Mouse (Mus musculus) embryonic fibroblast, embryonic 13.5 days (primary cell): ENCODE measurements around the gene Msmp.

ENCODE experiments used
- CTCF ChIP-seq: IDR thresholded peaks from 2 replicates; pipeline ENCODE4 v1.5.1; 2011; ENCODE audit warnings: mild to moderate bottlenecking, control low read depth, low read length, moderate library complexity, borderline replicate concordance; ENCODE audit not compliant: insufficient read depth
- POLR2A ChIP-seq: IDR thresholded peaks from 2 replicates; pipeline ENCODE4 v1.6.1; 2011; ENCODE audit warnings: low read depth, mild to moderate bottlenecking, control low read depth, low read length, moderate library complexity

- TF ChIP-seq CTCF, result no peak
- no peak for TF ChIP-seq POLR2A
Measured at GRCm38 (mm10) chr4:43612534-43612933, 28.2 kb upstream of the Msmp start.
